Mouse (Mus musculus): ENCODE measurements around the gene Ube2f. TPM values are rescaled to one million over a fixed set of nuclear protein-coding genes. Genes with fewer than 3 reads are reported as not detected.

Ube2f gene
- polyA plus RNA-seq, 1 experiment from 2014 or later: 60.2 TPM

DNA sequence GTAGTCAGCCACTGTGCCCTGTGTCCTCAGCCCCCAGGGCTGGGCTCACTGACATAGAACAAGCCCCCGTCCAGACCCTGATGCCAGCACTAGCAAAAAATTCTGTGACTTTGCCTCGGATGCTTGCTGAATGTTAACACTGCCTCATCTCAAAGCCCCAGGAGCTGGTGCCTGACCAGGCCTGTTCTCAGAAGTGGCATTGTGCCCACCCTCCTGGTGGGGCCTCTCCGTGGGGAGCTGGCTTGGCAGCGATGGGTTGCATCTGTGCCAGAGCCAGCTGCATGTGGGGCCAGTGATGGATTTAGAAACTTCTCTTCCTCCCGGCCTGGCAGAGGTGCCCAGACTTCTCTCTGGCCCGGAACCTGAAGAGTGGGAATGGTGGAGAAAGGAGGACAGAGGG, 40.3 kb upstream of the Ube2f start:
- Histone ChIP-seq H3K9ac (replicated peaks; ENCODE audit: low read depth, low read length) (no peak overlapping the region), H3K4me3 (ENCODE audit: low read depth, low read length) (no peak overlapping the region), H3K36me3 (ENCODE audit: control insufficient read depth, insufficient read depth, low read length) (no peaks in the 10 kb centered on the region), H3K27ac (ENCODE audit: low read depth, low read length) (peak overlapping the region; percentile 80), H3K9me3 (ENCODE audit: control insufficient read depth, low read length) (no peaks in the 10 kb centered on the region), H3K4me1 (ENCODE audit: control insufficient read depth, insufficient read depth, low read length) (peaks cover 5% of the 10 kb centered on the region; the same call in 1 of the 2 replicates), H3K4me2 (ENCODE audit: low read depth, low read length) (no peak overlapping the region), H3K27me3 (ENCODE audit: control insufficient read depth, insufficient read depth, low read length) (no peaks in the 10 kb centered on the region)
- peak; percentile 79 for ATAC-seq (ENCODE audit: low read depth)
- whole genome bisulfite sequencing: 63% methylated on average over 6 of the region's 6 CpGs

DNA sequence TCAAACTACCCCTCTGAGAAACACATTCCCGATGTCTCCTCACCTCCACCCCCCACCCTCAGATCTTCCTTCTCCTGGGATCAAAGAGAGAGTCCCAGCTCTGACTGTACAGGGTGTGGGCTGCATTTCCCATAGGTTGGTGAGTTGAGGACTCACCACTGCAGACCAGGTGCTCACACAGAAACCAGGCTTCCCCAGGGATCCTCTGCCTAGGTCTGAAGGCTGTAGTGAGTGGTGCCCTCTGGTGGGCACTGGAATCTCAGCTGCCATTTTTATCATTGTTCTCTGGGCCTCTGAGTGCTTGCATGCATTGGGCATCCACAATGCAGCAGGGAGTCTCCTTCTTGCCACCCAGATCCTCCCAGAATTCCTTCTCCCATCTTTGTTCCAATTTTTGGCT, 39.0 kb upstream of the Ube2f start:
- Histone ChIP-seq H3K4me3 (ENCODE audit: low read depth, low read length) (no peak overlapping the region), H3K4me2 (ENCODE audit: low read depth, low read length) (no peak overlapping the region), H3K4me1 (ENCODE audit: control insufficient read depth, insufficient read depth, low read length) (peaks cover 5% of the 10 kb centered on the region; the same call in 1 of the 2 replicates), H3K27me3 (ENCODE audit: control insufficient read depth, insufficient read depth, low read length) (no peaks in the 10 kb centered on the region), H3K9ac (replicated peaks; ENCODE audit: low read depth, low read length) (no peak overlapping the region), H3K36me3 (ENCODE audit: control insufficient read depth, insufficient read depth, low read length) (no peaks in the 10 kb centered on the region), H3K9me3 (ENCODE audit: control insufficient read depth, low read length) (no peaks in the 10 kb centered on the region), H3K27ac (ENCODE audit: low read depth, low read length) (no peak overlapping the region)
- ATAC-seq (ENCODE audit: low read depth): no peak
- WGBS: 79% methylated on average over 1 of the region's 1 CpGs

DNA sequence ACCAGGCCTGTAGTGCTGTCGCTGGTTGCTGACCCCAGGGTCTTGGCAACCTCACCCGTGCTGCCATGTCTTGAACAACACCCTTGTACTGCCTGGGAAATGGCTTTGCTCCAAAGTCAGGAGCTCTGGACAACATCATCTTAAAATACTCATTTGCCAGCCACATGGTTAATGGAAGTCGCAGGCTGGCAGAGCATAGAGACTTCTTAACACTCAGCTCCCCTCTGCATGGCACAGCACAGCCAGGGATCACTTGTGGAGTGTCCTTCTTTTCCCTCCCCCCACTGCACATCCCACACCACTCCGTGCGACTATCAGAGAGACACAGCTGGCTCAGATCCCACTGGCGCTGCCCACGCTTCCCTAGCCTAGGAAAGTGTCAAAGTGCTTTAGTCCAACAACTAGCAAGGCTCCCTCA, 38.5 kb upstream of the Ube2f start:
- no peak overlapping the region for H3K27ac ChIP-seq (ENCODE audit: low read depth, low read length)
- no peak for ATAC-seq (ENCODE audit: low read depth)

DNA sequence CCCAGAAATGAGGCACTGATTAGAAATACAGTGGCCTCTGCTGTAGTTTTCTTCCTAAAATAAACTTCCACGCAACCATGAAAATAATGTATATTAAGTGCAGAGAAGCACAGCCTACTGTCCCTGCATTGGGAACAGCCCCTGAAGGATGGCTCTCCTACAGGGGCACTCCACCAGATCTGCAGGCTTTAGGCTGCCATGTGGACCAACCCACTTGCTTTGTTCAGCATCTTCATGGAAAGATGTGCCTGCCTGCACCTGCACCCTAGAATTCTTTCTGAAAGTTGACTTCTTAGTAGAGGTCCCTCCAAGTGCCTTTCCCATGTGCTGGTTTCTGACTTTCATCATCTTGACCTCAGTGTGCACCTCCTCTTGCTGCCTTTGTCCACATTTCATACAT, 34.8 kb upstream of the Ube2f start:
- 100% methylated on average over 1 of the region's 1 CpGs for WGBS
- H3K9ac ChIP-seq (replicated peaks; ENCODE audit: low read depth, low read length): no peak overlapping the region
- no peak overlapping the region for H3K4me2 ChIP-seq (ENCODE audit: low read depth, low read length)
- ATAC-seq (ENCODE audit: low read depth): no peak
- H3K27me3 ChIP-seq (ENCODE audit: control insufficient read depth, insufficient read depth, low read length): no peaks in the 10 kb centered on the region
- no peak overlapping the region for H3K4me3 ChIP-seq (ENCODE audit: low read depth, low read length)
- no peaks in the 10 kb centered on the region for H3K9me3 ChIP-seq (ENCODE audit: control insufficient read depth, low read length)
- no peaks in the 10 kb centered on the region for H3K36me3 ChIP-seq (ENCODE audit: control insufficient read depth, insufficient read depth, low read length)
- H3K4me1 ChIP-seq (ENCODE audit: control insufficient read depth, insufficient read depth, low read length): no peaks in the 10 kb centered on the region
- no peak overlapping the region for H3K27ac ChIP-seq (ENCODE audit: low read depth, low read length)

More for the DNA sequence above, 38.5 kb upstream of the Ube2f start:
- Histone ChIP-seq H3K9ac (replicated peaks; ENCODE audit: low read depth, low read length) (no peak overlapping the region), H3K4me2 (ENCODE audit: low read depth, low read length) (no peak overlapping the region), H3K4me1 (ENCODE audit: control insufficient read depth, insufficient read depth, low read length) (peaks cover 5% of the 10 kb centered on the region; the same call in 1 of the 2 replicates), H3K4me3 (ENCODE audit: low read depth, low read length) (no peak overlapping the region), H3K27me3 (ENCODE audit: control insufficient read depth, insufficient read depth, low read length) (no peaks in the 10 kb centered on the region), H3K36me3 (ENCODE audit: control insufficient read depth, insufficient read depth, low read length) (no peaks in the 10 kb centered on the region), H3K9me3 (ENCODE audit: control insufficient read depth, low read length) (no peaks in the 10 kb centered on the region)
- 65% methylated on average over 7 of the region's 7 CpGs for WGBS

DNA sequence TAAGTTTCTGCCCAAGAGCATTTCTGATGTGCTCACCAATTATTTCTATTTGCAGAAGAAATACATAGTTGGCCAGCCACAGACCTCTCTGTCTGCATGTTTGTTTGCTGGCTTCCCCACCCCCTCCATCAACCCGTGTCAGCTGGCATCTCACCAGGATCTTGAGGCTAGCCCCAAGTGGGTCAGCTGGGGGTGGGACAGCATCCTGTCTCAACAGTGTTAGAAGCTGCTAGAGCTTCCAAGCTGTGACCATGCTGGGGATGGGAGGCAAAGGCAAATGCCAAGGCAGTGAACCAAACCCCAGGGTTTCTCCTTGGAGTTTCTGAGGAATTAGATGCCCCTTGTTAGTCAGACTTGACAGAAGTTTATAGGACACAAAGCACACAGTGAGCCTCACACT, 34.1 kb upstream of the Ube2f start:
- no peak overlapping the region for H3K27ac ChIP-seq (ENCODE audit: low read depth, low read length)
- no peak overlapping the region for H3K9ac ChIP-seq (replicated peaks; ENCODE audit: low read depth, low read length)
- no peaks in the 10 kb centered on the region for H3K36me3 ChIP-seq (ENCODE audit: control insufficient read depth, insufficient read depth, low read length)
- no peak overlapping the region for H3K4me3 ChIP-seq (ENCODE audit: low read depth, low read length)
- no peak for ATAC-seq (ENCODE audit: low read depth)
- no peaks in the 10 kb centered on the region for H3K9me3 ChIP-seq (ENCODE audit: control insufficient read depth, low read length)
- WGBS: 61% methylated on average over 1 of the region's 1 CpGs
- H3K27me3 ChIP-seq (ENCODE audit: control insufficient read depth, insufficient read depth, low read length): no peaks in the 10 kb centered on the region
- no peaks in the 10 kb centered on the region for H3K4me1 ChIP-seq (ENCODE audit: control insufficient read depth, insufficient read depth, low read length)
- no peak overlapping the region for H3K4me2 ChIP-seq (ENCODE audit: low read depth, low read length)

DNA sequence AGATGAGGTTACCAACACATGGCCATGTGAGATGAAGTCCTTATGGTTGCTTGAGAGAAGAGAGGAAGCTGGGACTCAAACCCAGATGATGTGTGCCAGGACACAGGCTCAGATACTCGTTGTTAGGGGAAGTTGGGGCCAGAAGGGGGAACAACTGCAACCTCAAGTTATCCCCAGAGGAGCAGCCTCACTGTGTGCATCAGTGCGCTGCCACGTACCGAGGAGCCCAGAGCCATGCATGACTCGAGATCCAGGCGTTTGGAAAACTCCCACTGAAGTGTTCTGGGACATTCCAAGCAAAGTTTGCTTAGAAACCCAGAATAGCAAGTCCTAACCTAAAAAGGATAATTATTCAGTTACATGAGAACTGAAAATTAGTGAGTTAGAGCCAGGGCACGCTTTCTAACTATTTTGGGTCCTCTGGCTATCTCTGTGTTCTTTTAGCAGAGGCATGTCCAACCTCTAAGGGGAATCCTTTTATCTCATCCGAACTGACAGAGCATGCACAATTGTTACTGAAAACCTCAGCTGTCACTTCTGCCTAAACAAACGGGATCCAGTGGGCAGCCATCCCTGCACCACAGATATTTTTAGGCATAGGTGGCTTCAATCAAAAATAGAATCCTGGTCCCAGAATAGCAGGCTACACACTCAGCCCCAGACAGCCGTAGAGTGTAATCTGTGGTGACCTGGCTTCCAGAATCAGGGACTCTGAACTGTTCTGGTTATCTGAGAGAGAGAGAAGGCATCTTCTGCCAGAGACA, 33.4 kb upstream of the Ube2f start:
- H3K4me2 ChIP-seq (ENCODE audit: low read depth, low read length): no peak overlapping the region
- ATAC-seq (ENCODE audit: low read depth): no peak
- H3K4me3 ChIP-seq (ENCODE audit: low read depth, low read length): no peak overlapping the region
- 74% methylated on average over 10 of the region's 10 CpGs for WGBS
- H3K4me1 ChIP-seq (ENCODE audit: control insufficient read depth, insufficient read depth, low read length): no peaks in the 10 kb centered on the region
- no peaks in the 10 kb centered on the region for H3K27me3 ChIP-seq (ENCODE audit: control insufficient read depth, insufficient read depth, low read length)
- no peaks in the 10 kb centered on the region for H3K36me3 ChIP-seq (ENCODE audit: control insufficient read depth, insufficient read depth, low read length)
- H3K9ac ChIP-seq (replicated peaks; ENCODE audit: low read depth, low read length): no peak overlapping the region
- H3K27ac ChIP-seq (ENCODE audit: low read depth, low read length): no peak overlapping the region
- no peaks in the 10 kb centered on the region for H3K9me3 ChIP-seq (ENCODE audit: control insufficient read depth, low read length)

DNA sequence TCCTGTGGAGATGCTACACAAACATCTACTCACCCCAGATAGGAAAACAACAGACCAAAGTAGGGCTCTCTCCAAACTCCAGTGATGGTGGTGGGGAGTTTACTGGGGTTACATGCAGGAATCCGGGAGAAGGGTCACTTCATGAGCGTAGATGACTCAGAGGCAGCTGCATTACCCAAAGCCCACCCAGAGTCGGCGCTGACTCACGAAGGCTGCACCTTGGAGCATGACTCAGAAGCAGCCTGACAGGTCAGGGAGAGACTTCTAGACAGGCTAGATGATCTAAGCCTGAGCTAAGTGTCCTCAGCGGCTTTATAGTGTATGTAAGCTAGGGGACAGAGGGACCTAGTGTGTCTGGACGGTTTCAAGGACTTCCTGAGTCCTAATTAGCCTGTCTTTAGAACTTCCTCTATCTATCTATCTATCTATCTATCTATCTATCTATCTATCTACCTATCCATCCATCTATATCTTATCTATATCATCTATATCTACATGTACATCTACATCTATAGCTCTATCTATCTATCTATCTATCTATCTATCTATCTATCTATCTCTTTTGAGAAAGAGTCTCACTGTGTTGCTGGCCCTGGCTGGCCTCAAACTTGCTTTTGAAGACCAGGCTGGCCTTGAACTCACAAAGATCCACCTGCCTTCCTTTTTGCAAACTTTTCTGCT, 30.3 kb upstream of the Ube2f start:
- Histone ChIP-seq H3K27me3 (ENCODE audit: control insufficient read depth, insufficient read depth, low read length) (no peaks in the 10 kb centered on the region), H3K4me3 (ENCODE audit: low read depth, low read length) (no peak overlapping the region), H3K9ac (replicated peaks; ENCODE audit: low read depth, low read length) (no peak overlapping the region), H3K4me2 (ENCODE audit: low read depth, low read length) (no peak overlapping the region), H3K9me3 (ENCODE audit: control insufficient read depth, low read length) (no peaks in the 10 kb centered on the region), H3K4me1 (ENCODE audit: control insufficient read depth, insufficient read depth, low read length) (no peaks in the 10 kb centered on the region), H3K36me3 (ENCODE audit: control insufficient read depth, insufficient read depth, low read length) (no peaks in the 10 kb centered on the region), H3K27ac (ENCODE audit: low read depth, low read length) (no peak overlapping the region)
- no peak for ATAC-seq (ENCODE audit: low read depth)
- 88% methylated on average over 7 of the region's 7 CpGs for WGBS

DNA sequence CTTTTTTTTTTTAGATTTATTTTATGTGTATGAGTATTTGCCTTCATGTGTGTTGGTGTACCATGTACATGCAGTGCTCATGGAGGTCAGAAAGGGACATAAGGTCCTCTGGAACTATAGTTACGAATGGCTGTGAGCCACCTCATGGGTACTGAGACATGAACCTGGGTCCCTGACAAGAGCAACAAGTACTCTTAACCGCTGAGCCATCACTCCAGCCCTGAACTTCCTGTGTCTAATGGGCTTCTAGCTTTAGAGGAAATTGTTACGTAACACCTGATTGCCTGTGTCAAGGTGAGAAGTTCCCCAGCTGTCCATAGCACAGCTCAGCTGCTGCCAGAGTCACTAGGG, 29.8 kb upstream of the Ube2f start:
- H3K9me3 ChIP-seq (ENCODE audit: control insufficient read depth, low read length): no peaks in the 10 kb centered on the region
- no peak for ATAC-seq (ENCODE audit: low read depth)
- no peaks in the 10 kb centered on the region for H3K36me3 ChIP-seq (ENCODE audit: control insufficient read depth, insufficient read depth, low read length)
- no peaks in the 10 kb centered on the region for H3K4me1 ChIP-seq (ENCODE audit: control insufficient read depth, insufficient read depth, low read length)
- no peaks in the 10 kb centered on the region for H3K27me3 ChIP-seq (ENCODE audit: control insufficient read depth, insufficient read depth, low read length)
- no peak overlapping the region for H3K27ac ChIP-seq (ENCODE audit: low read depth, low read length)
- 92% methylated on average over 3 of the region's 3 CpGs for WGBS
- H3K4me3 ChIP-seq (ENCODE audit: low read depth, low read length): no peak overlapping the region
- H3K9ac ChIP-seq (replicated peaks; ENCODE audit: low read depth, low read length): no peak overlapping the region
- no peak overlapping the region for H3K4me2 ChIP-seq (ENCODE audit: low read depth, low read length)

DNA sequence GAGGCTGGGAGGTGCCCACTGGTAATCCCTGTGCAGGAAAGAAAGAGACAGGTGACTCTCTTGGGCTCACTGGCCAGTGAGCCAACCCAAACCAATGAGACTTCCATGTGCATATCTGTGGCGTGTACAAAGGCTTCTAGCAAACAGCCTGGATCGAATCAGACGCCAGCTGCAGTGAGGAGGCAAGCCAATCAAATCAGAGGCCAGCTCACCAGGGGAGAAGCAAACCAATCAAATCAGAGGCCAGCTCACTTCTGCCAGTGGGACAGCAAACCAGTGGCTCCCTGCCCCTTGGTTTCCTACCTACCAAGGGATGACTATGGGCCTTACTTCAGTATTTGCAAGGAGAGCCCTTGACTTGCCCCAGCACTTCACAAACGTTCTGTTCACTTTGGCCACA, 23.5 kb upstream of the Ube2f start:
- WGBS: 87% methylated on average over 4 of the region's 4 CpGs
- Histone ChIP-seq H3K36me3 (ENCODE audit: control insufficient read depth, insufficient read depth, low read length) (no peaks in the 10 kb centered on the region), H3K4me1 (ENCODE audit: control insufficient read depth, insufficient read depth, low read length) (no peaks in the 10 kb centered on the region), H3K9me3 (ENCODE audit: control insufficient read depth, low read length) (no peaks in the 10 kb centered on the region), H3K9ac (replicated peaks; ENCODE audit: low read depth, low read length) (no peak overlapping the region), H3K27ac (ENCODE audit: low read depth, low read length) (no peak overlapping the region), H3K4me3 (ENCODE audit: low read depth, low read length) (no peak overlapping the region), H3K4me2 (ENCODE audit: low read depth, low read length) (no peak overlapping the region), H3K27me3 (ENCODE audit: control insufficient read depth, insufficient read depth, low read length) (no peaks in the 10 kb centered on the region)
- no peak for ATAC-seq (ENCODE audit: low read depth)

Measured in neural tube, embryonic 14.5 days (tissue).